ENCODE assay signal across 8 mouse cellular contexts in the genomic region with DNA sequence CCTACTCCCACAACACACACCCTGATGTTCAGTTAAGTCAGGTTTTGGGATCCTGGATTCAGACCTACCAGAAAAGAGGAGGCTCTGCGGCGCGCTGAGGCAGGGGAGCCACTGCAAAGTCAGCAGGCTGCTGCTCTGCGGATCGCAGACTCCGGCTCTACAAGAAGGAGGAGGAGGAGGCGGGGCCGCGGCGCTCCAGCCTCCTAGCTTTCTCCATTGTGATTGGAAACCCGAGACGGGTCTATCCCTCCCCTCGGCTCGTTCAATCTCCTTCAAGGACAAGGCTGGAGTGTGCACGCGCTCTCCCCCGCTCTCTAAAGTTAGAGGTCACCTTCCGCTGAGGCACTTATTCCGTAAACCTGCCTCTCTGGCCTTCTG. TPM values are rescaled to one million over a fixed set of nuclear protein-coding genes. Genes with fewer than 3 reads are reported as not detected.
DNase-seq lines count a peak whose midpoint lies in the region; ATAC-seq lines count a peak whose summit lies in the region.

TSS of gene Ldhb (minus strand) at position 173 of the 378 bp plus-strand sequence.

- ATAC-seq in common myeloid progenitor, adult 5-6 weeks (replicated peaks; ENCODE audit: low read depth, poor library complexity, severe bottlenecking) = peak; percentile 96
- ATAC-seq in hindbrain, embryonic 16.5 days = peak; percentile 98

- H3K4me2 ChIP-seq in hindbrain, embryonic 16.5 days (ENCODE audit: low read length) = peak within 1 kb of the TSS; percentile 85

- H3K4me1 ChIP-seq in hindbrain, embryonic 16.5 days (ENCODE audit: control insufficient read depth, insufficient read depth, low read depth, low read length) = peaks cover 19% of the 10 kb centered on the region

- peak within 1 kb of the TSS; percentile 77 for H3K9ac ChIP-seq in hindbrain, embryonic 16.5 days (ENCODE audit: low read depth, low read length)

- no peaks in the 10 kb centered on the region; the same call in 1 of the 2 replicates for H3K36me3 ChIP-seq in hindbrain, embryonic 16.5 days (ENCODE audit: control insufficient read depth, insufficient read depth, low read length)

- H3K27me3 ChIP-seq in hindbrain, embryonic 16.5 days (replicated peaks; ENCODE audit: control insufficient read depth, insufficient read depth, low read length) = peaks cover 2% of the 10 kb centered on the region

- peak within 1 kb of the TSS; percentile 75 for H3K27ac ChIP-seq in hindbrain, embryonic 16.5 days (ENCODE audit: low read depth, low read length)

- peak within 1 kb of the TSS; percentile 49 for H3K4me3 ChIP-seq in hindbrain, embryonic 16.5 days (ENCODE audit: low read length)

- DNase-seq in adipocyte (ENCODE audit: low spot score) = peak; percentile 89
- DNase-seq in gastrocnemius, adult 8-10 months (ENCODE audit: low spot score in 2 of 2) = peak; percentile 49 to 72
- peak; percentile 90 for DNase-seq in layer of hippocampus, postnatal 36 days
- DNase-seq in lung, postnatal 14 days = peak; percentile 85
- DNase-seq in ovary, postnatal 36 days (ENCODE audit: low spot score) = peak; percentile 89
- DNase-seq in urinary bladder, adult 18-20 months (ENCODE audit: low spot score in 2 of 2) = peak; percentile 84 to 86

- no peaks in the 10 kb centered on the region for H3K9me3 ChIP-seq in hindbrain, embryonic 16.5 days (ENCODE audit: control insufficient read depth, low read length)

- WGBS in hindbrain, embryonic 16.5 days = 0% methylated on average over 19 of the region's 19 CpGs

RNA-seq across cellular contexts. Expression of gene Ldhb, which starts in this region (rescaled TPM):
- total RNA-seq in common myeloid progenitor, adult 5-6 weeks (2017) = 6.3 and 10.7 TPM in 2 replicates
- 100 to 1,000 TPM; 332 to 451 (median 374) TPM for total RNA-seq in gastrocnemius, adult 8-10 months (2022)
- polyA plus RNA-seq in hindbrain, embryonic 16.5 days (2015; fragmentation: Nextera tagmentation; extraction: Ambion mirVana) = 534 and 590 TPM in 2 replicates
- 100 to 1,000 TPM; 518 to 567 TPM for total RNA-seq in layer of hippocampus, postnatal 36 days (2021)

Comparison
In these comparisons a context has a peak if more than half of its experiments do, and no peak if none do; other contexts are left out.
1. Peak in every context shown above with its lines: DNase-seq, ATAC-seq, H3K4me3 ChIP-seq and H3K27ac ChIP-seq.
2. RNA of gene Ldhb (total RNA-seq): 518 to 567 TPM in layer of hippocampus, postnatal 36 days and 332 to 451 TPM in gastrocnemius, adult 8-10 months; 6.3 to 10.7 TPM in common myeloid progenitor, adult 5-6 weeks; every median in the first group is over 10 times any median in the second.